Comparison of ENCODE assay signal across 16 mouse cellular contexts in genomic region chr4:138407479-138408194, GRCm38 (mm10). TPM values are rescaled to one million over a fixed set of nuclear protein-coding genes. Genes with fewer than 3 reads are reported as not detected.
DNase-seq lines count a peak whose midpoint lies in the region; ATAC-seq and TF ChIP-seq lines count a peak whose summit lies in the region.
"Had no signal": no experiment of that assay in that cellular context is flagged by ENCODE, and none has a peak within 500 bp of the region (broad histone marks: within the 10 kb centered on the region; RNA-seq: fewer than 3 reads in every experiment).

No protein-coding gene starts in this region.

- DNase-seq in heart, adult 11 months, result peak; percentile 95
- DNase-seq in lung, postnatal 0 days (ENCODE audit: low spot score), result peak; percentile 55
- no peak for DNase-seq in lung, postnatal 4 days
- DNase-seq in c-Kit-positive CD71-negative TER-119-negative erythroid progenitor cells, embryonic 14.5 days (ENCODE audit: low read depth), result peak; percentile 49
- DNase-seq in splenic B cell, adult 2 months (ENCODE audit: low read depth, low spot score), result peak; percentile 7
- no peak for DNase-seq in gastrocnemius, postnatal 10 days
- DNase-seq in right cerebral cortex, postnatal 4 days, result no peak
- DNase-seq: cerebellum, adult 11 months; thymus, postnatal 25 days had no signal

- no peak overlapping the region for H3K4me2 ChIP-seq in heart, embryonic 12.5 days
- H3K4me2 ChIP-seq in lung, postnatal 0 days (replicated peaks; ENCODE audit: low read depth, low read length), result no peak overlapping the region
- H3K4me2 ChIP-seq: forebrain, embryonic 13.5 days; limb, embryonic 12.5 days; neural tube, embryonic 13.5 days had no signal

- H3K27ac ChIP-seq in heart, embryonic 12.5 days (ENCODE audit: poor library complexity, severe bottlenecking), result no peak overlapping the region
- H3K27ac ChIP-seq in lung, postnatal 0 days (ENCODE audit: low read length), result no peak overlapping the region
- H3K27ac ChIP-seq: forebrain, embryonic 13.5 days; layer of hippocampus, adult 2 months; limb, embryonic 12.5 days; midbrain, embryonic 10.5 days; neural tube, embryonic 13.5 days had no signal

- no peak overlapping the region for H3K9ac ChIP-seq in heart, embryonic 12.5 days
- no peak overlapping the region for H3K9ac ChIP-seq in lung, postnatal 0 days (replicated peaks; ENCODE audit: low read depth)
- H3K9ac ChIP-seq: forebrain, embryonic 13.5 days; limb, embryonic 12.5 days; neural tube, embryonic 13.5 days had no signal

- ATAC-seq in heart, embryonic 12.5 days (ENCODE audit: insufficient number of reproducible peaks, low FRiP score), result no peak
- no peak for ATAC-seq in lung, postnatal 0 days
- ATAC-seq: forebrain, embryonic 13.5 days had no signal

- H3K27me3 ChIP-seq in heart, embryonic 12.5 days (replicated peaks), result peaks cover 44% of the 10 kb centered on the region
- no peaks in the 10 kb centered on the region for H3K27me3 ChIP-seq in lung, postnatal 0 days (replicated peaks; ENCODE audit: insufficient read depth, low read length)
- H3K27me3 ChIP-seq in splenic B cell, adult 2 months (ENCODE audit: control insufficient read depth, insufficient read depth, low read length, poor library complexity, severe bottlenecking), result no peaks in the 10 kb centered on the region

- no peaks in the 10 kb centered on the region for H3K4me1 ChIP-seq in heart, embryonic 12.5 days (replicated peaks)
- H3K4me1 ChIP-seq in lung, postnatal 0 days (ENCODE audit: insufficient read depth, low read depth, low read length), result no peaks in the 10 kb centered on the region
- H3K4me1 ChIP-seq: forebrain, embryonic 13.5 days; limb, embryonic 12.5 days; neural tube, embryonic 13.5 days had no signal

- H3K9me3 ChIP-seq in heart, embryonic 12.5 days (replicated peaks), result no peaks in the 10 kb centered on the region
- H3K9me3 ChIP-seq in lung, postnatal 0 days (ENCODE audit: low read length), result no peaks in the 10 kb centered on the region
- H3K9me3 ChIP-seq: forebrain, embryonic 13.5 days; limb, embryonic 12.5 days; midbrain, embryonic 10.5 days; neural tube, embryonic 13.5 days had no signal

- no peak overlapping the region for H3K4me3 ChIP-seq in heart, embryonic 12.5 days
- H3K4me3 ChIP-seq in lung, postnatal 0 days (ENCODE audit: low read depth, low read length), result no peak overlapping the region
- H3K4me3 ChIP-seq: forebrain, embryonic 13.5 days; layer of hippocampus, adult 2 months; limb, embryonic 12.5 days; midbrain, embryonic 10.5 days; neural tube, embryonic 13.5 days had no signal

- H3K36me3 ChIP-seq in heart, embryonic 12.5 days, result no peaks in the 10 kb centered on the region
- H3K36me3 ChIP-seq in lung, postnatal 0 days (ENCODE audit: insufficient read depth, low read length), result no peaks in the 10 kb centered on the region
- H3K36me3 ChIP-seq in splenic B cell, adult 2 months (ENCODE audit: control insufficient read depth, insufficient read depth, low read length, poor library complexity, severe bottlenecking), result no peaks in the 10 kb centered on the region
- H3K36me3 ChIP-seq: limb, embryonic 12.5 days; midbrain, embryonic 10.5 days; neural tube, embryonic 13.5 days had no signal

- no peak for TF ChIP-seq CTCF in lung, postnatal 0 days (IDR thresholded peaks at IDR 0.05)

- TF ChIP-seq EP300 in lung, postnatal 0 days (IDR thresholded peaks at IDR 0.05), result peak; percentile 42; the same call in 1 of the 2 replicates

- 62% methylated on average over 12 of the region's 13 CpGs for WGBS in heart, embryonic 12.5 days
- 44% methylated on average over 11 of the region's 13 CpGs for WGBS in lung, postnatal 0 days

RNA-seq across cellular contexts. Expression of gene Fam43b, which starts 11.3 kb away (rescaled TPM):
- 0.06 TPM in 1 of 2 replicates, not detected in the other for polyA plus RNA-seq in heart, embryonic 12.5 days (2016; fragmentation: Nextera tagmentation; extraction: Ambion mirVana)
- polyA plus RNA-seq in lung, postnatal 0 days (2015; fragmentation: Nextera tagmentation; extraction: Ambion mirVana), result 0.05 TPM in 1 of 2 replicates, not detected in the other
- total RNA-seq in gastrocnemius, postnatal 10 days (2021), result under 1 TPM in 1 of 2 experiments, not detected in 1; 0.11 TPM
- polyA plus RNA-seq: gonadal fat pad, adult 2 months; limb, embryonic 12.5 days; midbrain, embryonic 10.5 days had no signal

RNA-seq across cellular contexts. Expression of gene Mul1, which starts 26.8 kb away (rescaled TPM):
- polyA plus RNA-seq in heart, embryonic 12.5 days (2016; fragmentation: Nextera tagmentation; extraction: Ambion mirVana), result 18.6 and 21.5 TPM in 2 replicates
- polyA plus RNA-seq in lung, postnatal 0 days (2015; fragmentation: Nextera tagmentation; extraction: Ambion mirVana), result 12.3 and 13.1 TPM in 2 replicates
- 10 to 100 TPM; 32.3 to 35.7 TPM for total RNA-seq in gastrocnemius, postnatal 10 days (2021)

RNA-seq across cellular contexts. Expression of gene Cda, which starts 39.8 kb away (rescaled TPM):
- 9.3 and 10.9 TPM in 2 replicates for polyA plus RNA-seq in heart, embryonic 12.5 days (2016; fragmentation: Nextera tagmentation; extraction: Ambion mirVana)
- polyA plus RNA-seq in lung, postnatal 0 days (2015; fragmentation: Nextera tagmentation; extraction: Ambion mirVana), result 15.6 and 16.0 TPM in 2 replicates
- 1 to 10 TPM; 2.5 to 2.8 TPM for total RNA-seq in gastrocnemius, postnatal 10 days (2021)

RNA-seq across cellular contexts. Expression of gene Camk2n1, which starts 46.5 kb away (rescaled TPM):
- polyA plus RNA-seq in heart, embryonic 12.5 days (2016; fragmentation: Nextera tagmentation; extraction: Ambion mirVana), result 1.1 and 1.4 TPM in 2 replicates
- polyA plus RNA-seq in lung, postnatal 0 days (2015; fragmentation: Nextera tagmentation; extraction: Ambion mirVana), result 10.9 and 12.7 TPM in 2 replicates
- total RNA-seq in gastrocnemius, postnatal 10 days (2021), result 1 to 10 TPM; 5.9 to 7.2 TPM

Comparison
In these comparisons a context has a peak if more than half of its experiments do, and no peak if none do; other contexts are left out.
1. DNase-seq: peak in heart, adult 11 months (single experiment), lung, postnatal 0 days (single experiment), c-Kit-positive CD71-negative TER-119-negative erythroid progenitor cells, embryonic 14.5 days (single experiment) and splenic B cell, adult 2 months (single experiment); none in lung, postnatal 4 days (0 of 2), gastrocnemius, postnatal 10 days (single experiment) and right cerebral cortex, postnatal 4 days (single experiment).